Mouse (Mus musculus): Measurements from ENCODE around the gene Svep1. TPM values are rescaled to one million over a fixed set of nuclear protein-coding genes. Genes with fewer than 3 reads are reported as not detected.

Gene Svep1
- polyA plus RNA-seq, 1 experiment from 2014 or later: 4.2 TPM

DNA sequence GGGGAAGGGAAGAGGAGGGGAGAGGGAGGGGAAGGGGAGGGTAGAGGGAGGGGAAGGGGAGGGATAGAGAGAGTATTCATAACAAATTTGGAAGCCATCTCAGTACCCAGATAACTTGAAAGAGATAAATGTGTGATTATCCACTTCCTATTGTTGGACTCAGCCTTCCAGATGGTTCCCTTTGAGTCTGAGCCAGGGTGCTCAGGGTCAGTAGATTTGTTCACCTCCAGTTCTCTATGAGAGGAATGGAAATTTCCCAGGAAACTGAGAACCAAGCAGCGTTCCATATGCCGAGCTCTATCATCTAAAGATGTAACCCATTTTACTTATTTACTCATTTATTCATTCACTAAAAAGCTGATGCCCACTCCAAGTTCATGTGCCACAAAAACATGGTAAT, 44.8 kb downstream of the Svep1 start:
- Histone ChIP-seq H3K36me3 (ENCODE audit: control insufficient read depth, insufficient read depth, low read length) (no peaks in the 10 kb centered on the region), H3K9me3 (ENCODE audit: control insufficient read depth, low read length) (no peaks in the 10 kb centered on the region), H3K27me3 (ENCODE audit: control insufficient read depth, insufficient read depth, low read length) (no peaks in the 10 kb centered on the region), H3K27ac (ENCODE audit: low read depth, low read length) (no peak overlapping the region), H3K4me3 (ENCODE audit: low read length) (no peak overlapping the region), H3K4me1 (ENCODE audit: control insufficient read depth, insufficient read depth, low read length) (no peaks in the 10 kb centered on the region), H3K9ac (ENCODE audit: low read depth, low read length) (no peak overlapping the region), H3K4me2 (replicated peaks; ENCODE audit: low read depth, low read length) (no peak overlapping the region)
- ATAC-seq (ENCODE audit: low FRiP score, low TSS enrichment): no peak
- 85% methylated on average over 2 of the region's 2 CpGs for WGBS

DNA sequence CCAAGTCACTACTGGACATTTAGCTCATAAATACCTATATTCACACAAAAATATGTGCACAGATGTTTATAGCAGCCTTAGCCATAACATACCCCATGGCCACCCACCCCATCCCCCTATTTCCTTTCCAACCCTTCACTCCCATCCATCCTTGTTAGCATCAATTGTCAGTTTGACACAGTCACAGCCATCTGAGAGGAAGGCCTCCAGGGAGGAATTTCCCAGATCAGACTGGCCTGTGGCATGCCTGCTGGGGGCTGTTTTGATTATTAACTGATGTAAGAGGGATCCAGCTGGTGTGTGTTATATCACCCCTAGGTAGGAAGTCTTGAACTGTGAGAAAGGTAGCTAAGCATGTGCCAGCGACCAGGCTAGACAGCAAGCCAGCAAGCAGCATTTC, 47.1 kb downstream of the Svep1 start:
- ATAC-seq (ENCODE audit: low FRiP score, low TSS enrichment): no peak
- Histone ChIP-seq H3K27ac (ENCODE audit: low read depth, low read length) (no peak overlapping the region), H3K4me3 (ENCODE audit: low read length) (no peak overlapping the region), H3K27me3 (ENCODE audit: control insufficient read depth, insufficient read depth, low read length) (no peaks in the 10 kb centered on the region), H3K4me1 (ENCODE audit: control insufficient read depth, insufficient read depth, low read length) (no peaks in the 10 kb centered on the region), H3K4me2 (replicated peaks; ENCODE audit: low read depth, low read length) (no peak overlapping the region), H3K36me3 (ENCODE audit: control insufficient read depth, insufficient read depth, low read length) (no peaks in the 10 kb centered on the region), H3K9ac (ENCODE audit: low read depth, low read length) (no peak overlapping the region), H3K9me3 (ENCODE audit: control insufficient read depth, low read length) (no peaks in the 10 kb centered on the region)
- 57% methylated on average over 1 of the region's 1 CpGs for WGBS

DNA sequence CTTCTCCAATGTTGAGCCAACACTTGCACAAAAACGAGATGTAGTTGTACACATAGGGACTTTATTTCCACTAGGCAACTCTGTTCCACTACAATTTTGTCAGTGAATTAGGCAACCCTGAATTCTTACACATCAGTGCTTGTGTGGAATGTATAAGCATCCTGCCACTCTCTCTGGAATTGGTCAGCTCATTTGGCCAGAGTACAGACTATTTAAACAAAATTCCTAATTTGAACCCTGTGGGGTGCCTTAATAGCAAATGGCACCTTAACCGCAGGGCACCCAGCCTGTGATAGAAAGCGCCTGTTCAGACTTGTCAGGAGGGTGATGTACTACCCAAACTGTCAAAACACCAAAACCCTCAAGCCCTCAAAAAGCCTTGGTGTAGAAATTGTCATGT, 56.4 kb downstream of the Svep1 start:
- H3K4me2 ChIP-seq (replicated peaks; ENCODE audit: low read depth, low read length): no peak overlapping the region
- H3K4me3 ChIP-seq (ENCODE audit: low read length): no peak overlapping the region
- H3K4me1 ChIP-seq (ENCODE audit: control insufficient read depth, insufficient read depth, low read length): no peaks in the 10 kb centered on the region
- no peak overlapping the region for H3K9ac ChIP-seq (ENCODE audit: low read depth, low read length)
- H3K27ac ChIP-seq (ENCODE audit: low read depth, low read length): no peak overlapping the region
- no peak for ATAC-seq (ENCODE audit: low FRiP score, low TSS enrichment)
- H3K9me3 ChIP-seq (ENCODE audit: control insufficient read depth, low read length): peaks cover 3% of the 10 kb centered on the region; the same call in 1 of the 2 replicates
- no peaks in the 10 kb centered on the region for H3K27me3 ChIP-seq (ENCODE audit: control insufficient read depth, insufficient read depth, low read length)
- no peaks in the 10 kb centered on the region for H3K36me3 ChIP-seq (ENCODE audit: control insufficient read depth, insufficient read depth, low read length)
- 80% methylated on average over 3 of the region's 3 CpGs for WGBS

DNA sequence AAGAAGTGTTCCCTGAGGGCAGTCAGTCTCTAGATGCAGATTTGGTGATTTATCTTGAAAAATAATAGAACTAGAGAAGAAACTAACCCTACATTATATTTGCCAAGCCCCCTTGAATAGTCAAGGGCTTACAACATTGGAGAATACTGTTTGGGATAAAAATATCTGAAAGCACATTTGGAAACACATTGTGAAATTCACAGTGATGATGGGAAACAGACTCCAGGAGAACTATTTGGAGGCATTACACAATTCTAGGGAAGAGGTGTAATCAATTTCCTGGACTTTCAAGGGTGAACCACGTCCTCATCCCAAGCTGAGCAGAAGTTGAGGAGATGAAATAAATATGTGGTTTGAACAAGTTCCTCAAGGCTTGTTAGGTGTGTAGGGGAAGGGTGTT, 57.5 kb downstream of the Svep1 start:
- 71% methylated on average over 1 of the region's 1 CpGs for WGBS

DNA sequence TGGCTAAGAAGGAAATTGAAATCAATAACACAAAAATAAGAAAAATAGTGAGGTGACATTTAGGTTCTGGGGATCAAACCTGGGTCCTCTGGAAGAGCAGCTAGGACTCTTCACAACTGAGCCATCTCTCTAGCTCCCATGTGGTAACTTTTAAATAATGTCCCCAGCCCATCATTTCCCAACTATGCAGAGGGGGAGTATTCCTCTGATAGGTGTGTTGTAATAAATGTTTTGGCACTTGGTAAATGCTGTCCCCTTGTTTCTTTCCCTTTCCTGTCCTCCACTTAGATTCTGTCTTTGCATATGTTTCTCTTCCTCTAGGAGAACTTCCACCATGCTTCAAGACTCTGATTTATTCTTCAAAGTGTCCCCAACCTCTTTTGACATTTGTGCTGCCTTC, 58.1 kb downstream of the Svep1 start:
- Histone ChIP-seq H3K27ac (ENCODE audit: low read depth, low read length) (no peak overlapping the region), H3K9me3 (ENCODE audit: control insufficient read depth, low read length) (peaks cover 3% of the 10 kb centered on the region; the same call in 1 of the 2 replicates), H3K36me3 (ENCODE audit: control insufficient read depth, insufficient read depth, low read length) (no peaks in the 10 kb centered on the region), H3K4me3 (ENCODE audit: low read length) (no peak overlapping the region), H3K27me3 (ENCODE audit: control insufficient read depth, insufficient read depth, low read length) (no peaks in the 10 kb centered on the region), H3K4me1 (ENCODE audit: control insufficient read depth, insufficient read depth, low read length) (no peaks in the 10 kb centered on the region), H3K4me2 (replicated peaks; ENCODE audit: low read depth, low read length) (no peak overlapping the region), H3K9ac (ENCODE audit: low read depth, low read length) (no peak overlapping the region)
- ATAC-seq (ENCODE audit: low FRiP score, low TSS enrichment): no peak

More for the DNA sequence above, 57.5 kb downstream of the Svep1 start:
- ATAC-seq (ENCODE audit: low FRiP score, low TSS enrichment): no peak
- Histone ChIP-seq H3K9me3 (ENCODE audit: control insufficient read depth, low read length) (peaks cover 3% of the 10 kb centered on the region; the same call in 1 of the 2 replicates), H3K4me2 (replicated peaks; ENCODE audit: low read depth, low read length) (no peak overlapping the region), H3K27me3 (ENCODE audit: control insufficient read depth, insufficient read depth, low read length) (no peaks in the 10 kb centered on the region), H3K4me1 (ENCODE audit: control insufficient read depth, insufficient read depth, low read length) (no peaks in the 10 kb centered on the region), H3K4me3 (ENCODE audit: low read length) (no peak overlapping the region), H3K9ac (ENCODE audit: low read depth, low read length) (no peak overlapping the region), H3K27ac (ENCODE audit: low read depth, low read length) (no peak overlapping the region), H3K36me3 (ENCODE audit: control insufficient read depth, insufficient read depth, low read length) (no peaks in the 10 kb centered on the region)

DNA sequence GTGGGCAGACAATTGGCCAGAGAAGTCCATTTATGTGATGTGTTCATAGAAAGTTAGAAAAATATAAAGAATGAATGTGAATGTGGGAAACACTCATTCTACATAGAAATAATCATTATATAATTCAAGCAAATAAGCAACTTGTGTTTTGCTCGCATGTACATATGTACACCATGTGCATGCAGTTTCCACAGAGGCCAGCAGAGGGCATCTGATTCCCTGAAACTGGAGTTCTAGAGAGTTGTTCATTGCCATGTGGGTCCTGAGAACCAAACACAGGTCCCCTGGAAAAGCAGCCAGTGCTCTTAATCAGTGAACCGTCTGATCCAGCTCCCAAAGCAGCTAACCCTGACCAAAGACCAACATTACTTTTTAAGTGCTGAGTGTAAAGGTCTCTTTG, 60.0 kb downstream of the Svep1 start:
- Histone ChIP-seq H3K36me3 (ENCODE audit: control insufficient read depth, insufficient read depth, low read length) (no peaks in the 10 kb centered on the region), H3K4me2 (replicated peaks; ENCODE audit: low read depth, low read length) (no peak overlapping the region), H3K9ac (ENCODE audit: low read depth, low read length) (no peak overlapping the region), H3K9me3 (ENCODE audit: control insufficient read depth, low read length) (peaks cover 3% of the 10 kb centered on the region; the same call in 1 of the 2 replicates), H3K27ac (ENCODE audit: low read depth, low read length) (no peak overlapping the region), H3K27me3 (ENCODE audit: control insufficient read depth, insufficient read depth, low read length) (no peaks in the 10 kb centered on the region), H3K4me3 (ENCODE audit: low read length) (no peak overlapping the region), H3K4me1 (ENCODE audit: control insufficient read depth, insufficient read depth, low read length) (no peaks in the 10 kb centered on the region)
- no peak for ATAC-seq (ENCODE audit: low FRiP score, low TSS enrichment)
- WGBS: 96% methylated on average over 2 of the region's 2 CpGs

DNA sequence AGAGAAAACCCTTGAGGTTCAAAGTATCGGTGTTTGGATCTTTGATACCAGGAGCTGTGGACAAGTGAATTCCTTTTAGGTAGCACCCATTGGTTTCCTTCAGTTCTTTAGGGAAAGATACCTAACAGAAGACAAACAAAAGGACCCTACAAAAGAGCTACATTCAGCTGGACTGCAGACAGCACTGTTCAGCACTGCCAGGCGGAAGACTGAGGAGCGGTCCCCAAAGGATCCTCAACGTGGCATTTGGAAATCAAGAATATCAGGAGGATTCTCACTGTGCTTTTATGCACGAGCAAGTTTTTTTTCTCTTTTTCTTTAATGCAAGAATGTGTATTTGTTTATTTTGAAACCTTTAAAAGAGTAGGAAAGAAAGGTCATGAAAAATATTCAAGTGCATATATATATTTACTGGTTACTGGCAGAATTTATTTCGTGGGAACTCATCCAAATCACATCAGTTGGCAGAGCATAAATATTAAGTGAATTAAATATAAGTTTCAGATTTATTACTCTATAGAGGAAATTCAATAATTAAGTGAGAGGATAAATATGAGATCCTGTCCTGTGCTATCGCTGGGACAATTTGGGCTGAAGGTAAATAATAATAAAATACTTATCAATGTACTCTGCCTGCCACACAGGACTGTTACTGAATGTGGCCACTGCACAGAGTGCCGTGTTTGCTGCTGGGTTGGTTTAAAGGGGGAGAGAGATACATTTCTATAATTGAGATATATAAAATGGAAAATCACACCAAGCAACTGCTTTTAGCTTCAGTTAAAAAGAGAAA, 66.7 kb downstream of the Svep1 start:
- Histone ChIP-seq H3K4me1 (ENCODE audit: control insufficient read depth, insufficient read depth, low read length) (no peaks in the 10 kb centered on the region), H3K4me2 (replicated peaks; ENCODE audit: low read depth, low read length) (no peak overlapping the region), H3K27ac (ENCODE audit: low read depth, low read length) (no peak overlapping the region), H3K36me3 (ENCODE audit: control insufficient read depth, insufficient read depth, low read length) (no peaks in the 10 kb centered on the region), H3K9me3 (ENCODE audit: control insufficient read depth, low read length) (no peaks in the 10 kb centered on the region), H3K4me3 (ENCODE audit: low read length) (no peak overlapping the region), H3K9ac (ENCODE audit: low read depth, low read length) (no peak overlapping the region), H3K27me3 (ENCODE audit: control insufficient read depth, insufficient read depth, low read length) (no peaks in the 10 kb centered on the region)
- ATAC-seq (ENCODE audit: low FRiP score, low TSS enrichment): no peak
- WGBS: 75% methylated on average over 8 of the region's 8 CpGs

DNA sequence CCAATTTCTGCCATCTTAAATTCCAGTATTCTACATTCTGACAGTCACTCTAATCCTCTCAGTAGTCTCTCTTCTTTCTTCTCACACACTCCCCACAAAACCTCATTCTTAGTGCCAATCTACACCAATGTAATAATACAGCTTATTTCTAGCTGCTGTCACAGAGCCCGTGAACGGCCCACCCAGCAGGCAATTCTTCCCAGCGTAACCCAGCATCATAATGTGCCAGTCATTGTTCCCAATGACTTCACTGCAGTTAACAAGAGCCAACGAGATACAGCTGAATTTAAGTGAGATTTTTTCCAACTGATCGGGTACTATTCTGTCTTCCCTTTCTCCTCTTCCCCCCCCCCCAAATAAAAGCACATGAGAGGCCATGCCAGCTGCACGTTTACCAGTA, 67.4 kb downstream of the Svep1 start:
- WGBS: 83% methylated on average over 6 of the region's 6 CpGs
- no peak overlapping the region for H3K4me2 ChIP-seq (replicated peaks; ENCODE audit: low read depth, low read length)
- H3K27ac ChIP-seq (ENCODE audit: low read depth, low read length): no peak overlapping the region
- H3K4me1 ChIP-seq (ENCODE audit: control insufficient read depth, insufficient read depth, low read length): no peaks in the 10 kb centered on the region
- H3K4me3 ChIP-seq (ENCODE audit: low read length): no peak overlapping the region
- H3K9me3 ChIP-seq (ENCODE audit: control insufficient read depth, low read length): no peaks in the 10 kb centered on the region
- no peak overlapping the region for H3K9ac ChIP-seq (ENCODE audit: low read depth, low read length)
- no peaks in the 10 kb centered on the region for H3K27me3 ChIP-seq (ENCODE audit: control insufficient read depth, insufficient read depth, low read length)
- no peaks in the 10 kb centered on the region for H3K36me3 ChIP-seq (ENCODE audit: control insufficient read depth, insufficient read depth, low read length)
- no peak for ATAC-seq (ENCODE audit: low FRiP score, low TSS enrichment)

DNA sequence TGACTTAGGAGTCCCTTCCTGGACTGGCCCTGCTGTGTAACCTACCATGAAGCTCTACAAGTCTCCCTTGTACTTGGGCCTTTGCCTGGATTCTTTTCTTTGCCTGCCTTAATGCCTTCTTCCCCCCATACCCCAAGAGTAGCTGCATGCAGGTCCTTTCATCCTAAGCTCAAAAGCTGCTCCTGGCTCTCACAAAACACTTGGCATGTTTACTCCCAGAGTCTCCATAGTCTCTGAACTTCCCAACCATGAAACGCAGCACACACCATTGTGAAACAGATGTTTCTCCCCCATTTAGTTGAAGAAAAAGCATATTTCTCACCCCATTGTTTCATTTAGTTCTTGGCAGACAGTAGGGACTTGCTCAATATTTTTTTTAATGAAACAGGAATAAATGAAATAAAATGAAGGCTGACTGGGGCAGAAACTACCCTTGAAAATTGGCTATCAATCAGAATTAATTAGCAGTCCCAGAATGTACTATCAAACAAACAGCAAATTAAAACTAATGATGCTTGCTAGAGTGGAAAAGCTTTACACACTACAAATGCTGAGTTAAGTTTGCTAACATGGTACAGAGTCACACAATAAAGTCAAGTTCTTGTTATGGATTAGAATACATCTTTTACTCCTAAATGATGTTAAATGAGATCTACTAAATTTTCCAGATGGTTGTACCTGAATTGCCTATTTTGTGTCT, 72.9 kb downstream of the Svep1 start:
- Histone ChIP-seq H3K4me1 (ENCODE audit: control insufficient read depth, insufficient read depth, low read length) (no peaks in the 10 kb centered on the region), H3K9me3 (ENCODE audit: control insufficient read depth, low read length) (no peaks in the 10 kb centered on the region), H3K36me3 (ENCODE audit: control insufficient read depth, insufficient read depth, low read length) (no peaks in the 10 kb centered on the region), H3K27ac (ENCODE audit: low read depth, low read length) (no peak overlapping the region), H3K4me3 (ENCODE audit: low read length) (no peak overlapping the region), H3K27me3 (ENCODE audit: control insufficient read depth, insufficient read depth, low read length) (no peaks in the 10 kb centered on the region), H3K4me2 (replicated peaks; ENCODE audit: low read depth, low read length) (no peak overlapping the region), H3K9ac (ENCODE audit: low read depth, low read length) (no peak overlapping the region)
- no peak for ATAC-seq (ENCODE audit: low FRiP score, low TSS enrichment)
- 62% methylated on average over 1 of the region's 1 CpGs for WGBS
